Mouse (Mus musculus) erythroblast, embryonic 14.5 days (primary cell): ENCODE results near the gene Map4k2.

Experiments
- GATA1 ChIP-seq: IDR thresholded peaks from 2 replicates; pipeline ENCODE4 v1.6.1; 2012; ENCODE audit warnings: low read length, inconsistent platforms, mixed read lengths
- TAL1 ChIP-seq: IDR thresholded peaks from 3 replicates; pipeline ENCODE4 v1.6.1; 2012; ENCODE audit warnings: low read length, inconsistent platforms, mixed read lengths

- TF ChIP-seq GATA1 = no peak
- no peak for TF ChIP-seq TAL1
Measured at GRCm38 (mm10) chr19:6386234-6386633, 45.3 kb downstream of the Map4k2 start.
